36 mouse cellular contexts compared by ENCODE assay signal in genomic region chr6:65542391-65542790, GRCm38 (mm10). TPM values are rescaled to one million over a fixed set of nuclear protein-coding genes. Genes with fewer than 3 reads are reported as not detected.
DNase-seq lines count a peak whose midpoint lies in the region; ATAC-seq and TF ChIP-seq lines count a peak whose summit lies in the region.
"Had no signal": no experiment of that assay in that cellular context is flagged by ENCODE, and none has a peak within 500 bp of the region (broad histone marks: within the 10 kb centered on the region; RNA-seq: fewer than 3 reads in every experiment).

No protein-coding gene starts in this region.

- no peak overlapping the region for H3K4me3 ChIP-seq in forebrain, postnatal 0 days (ENCODE audit: low read depth, low read length)
- H3K4me3 ChIP-seq in forebrain, embryonic 10.5 days: no peak overlapping the region
- no peak overlapping the region for H3K4me3 ChIP-seq in limb, embryonic 14.5 days (replicated peaks; ENCODE audit: low read length)
- no peak overlapping the region for H3K4me3 ChIP-seq in limb, embryonic 10.5 days
- no peak overlapping the region for H3K4me3 ChIP-seq in embryonic facial prominence, embryonic 15.5 days (replicated peaks)
- H3K4me3 ChIP-seq: embryonic facial prominence, embryonic 12.5 days; heart, adult 2 months; heart, embryonic 12.5 days; hindbrain, embryonic 15.5 days; megakaryocyte, embryonic 14.5 days; midbrain, embryonic 12.5 days; myocyte; neural tube, embryonic 12.5 days had no signal

- ATAC-seq in forebrain, postnatal 0 days: peak; percentile 45; the same call in 1 of the 2 replicates
- peak; percentile 8; the same call in 1 of the 2 replicates for ATAC-seq in limb, embryonic 14.5 days (ENCODE audit: low FRiP score, low read depth)
- ATAC-seq in embryonic facial prominence, embryonic 15.5 days (ENCODE audit: insufficient number of reproducible peaks, low FRiP score, low TSS enrichment, low read depth): no peak
- ATAC-seq: activated CD4-positive, CD25-positive, alpha-beta regulatory T cell, adult 4 months; inflammation-experienced regulatory T-cells, adult 6 months; lung, postnatal 0 days had no signal

- H3K9ac ChIP-seq in forebrain, postnatal 0 days: no peak overlapping the region
- no peak overlapping the region for H3K9ac ChIP-seq in limb, embryonic 14.5 days (ENCODE audit: low read depth, low read length, severe bottlenecking)
- no peak overlapping the region for H3K9ac ChIP-seq in embryonic facial prominence, embryonic 15.5 days
- H3K9ac ChIP-seq: embryonic facial prominence, embryonic 12.5 days; heart, embryonic 12.5 days; hindbrain, embryonic 15.5 days; midbrain, embryonic 12.5 days; neural tube, embryonic 12.5 days had no signal

- WGBS in forebrain, postnatal 0 days: 46% methylated on average over 3 of the region's 3 CpGs
- WGBS in forebrain, embryonic 10.5 days: 72% methylated on average over 3 of the region's 3 CpGs
- WGBS in limb, embryonic 14.5 days: 43% methylated on average over 3 of the region's 3 CpGs
- WGBS in limb, embryonic 10.5 days: 56% methylated on average over 3 of the region's 3 CpGs
- 30% methylated on average over 3 of the region's 3 CpGs for WGBS in embryonic facial prominence, embryonic 15.5 days

- H3K36me3 ChIP-seq in forebrain, postnatal 0 days (ENCODE audit: insufficient read depth): no peaks in the 10 kb centered on the region
- H3K36me3 ChIP-seq in forebrain, embryonic 10.5 days (replicated peaks): no peaks in the 10 kb centered on the region
- no peaks in the 10 kb centered on the region for H3K36me3 ChIP-seq in limb, embryonic 14.5 days (ENCODE audit: control insufficient read depth, insufficient read depth, low read length)
- H3K36me3 ChIP-seq in limb, embryonic 10.5 days: no peaks in the 10 kb centered on the region
- no peaks in the 10 kb centered on the region for H3K36me3 ChIP-seq in embryonic facial prominence, embryonic 15.5 days
- H3K36me3 ChIP-seq: embryonic facial prominence, embryonic 12.5 days; heart, embryonic 12.5 days; hindbrain, embryonic 15.5 days; midbrain, embryonic 12.5 days; neural tube, embryonic 12.5 days had no signal

- H3K27ac ChIP-seq in forebrain, postnatal 0 days (ENCODE audit: low read depth, low read length): no peak overlapping the region
- no peak overlapping the region for H3K27ac ChIP-seq in forebrain, embryonic 10.5 days
- H3K27ac ChIP-seq in limb, embryonic 14.5 days (replicated peaks; ENCODE audit: low read depth, low read length): no peak overlapping the region
- no peak overlapping the region for H3K27ac ChIP-seq in limb, embryonic 10.5 days
- H3K27ac ChIP-seq in embryonic facial prominence, embryonic 15.5 days (replicated peaks): 0 out of 2 replicates have a peak overlapping the region, but pooled peaks have one; percentile 34
- H3K27ac ChIP-seq: embryonic facial prominence, embryonic 12.5 days; heart, adult 2 months; hindbrain, embryonic 15.5 days; midbrain, embryonic 12.5 days; neural tube, embryonic 12.5 days had no signal

- no peaks in the 10 kb centered on the region for H3K27me3 ChIP-seq in forebrain, postnatal 0 days (ENCODE audit: insufficient read depth, low read length)
- no peaks in the 10 kb centered on the region for H3K27me3 ChIP-seq in forebrain, embryonic 10.5 days (ENCODE audit: poor library complexity, severe bottlenecking)
- H3K27me3 ChIP-seq in limb, embryonic 14.5 days (ENCODE audit: control insufficient read depth, insufficient read depth, low read length): no peaks in the 10 kb centered on the region
- H3K27me3 ChIP-seq in limb, embryonic 10.5 days (ENCODE audit: low read depth, poor library complexity, severe bottlenecking): no peaks in the 10 kb centered on the region
- no peaks in the 10 kb centered on the region for H3K27me3 ChIP-seq in embryonic facial prominence, embryonic 15.5 days
- H3K27me3 ChIP-seq: embryonic facial prominence, embryonic 12.5 days; heart, embryonic 12.5 days; hindbrain, embryonic 15.5 days; megakaryocyte, embryonic 14.5 days; midbrain, embryonic 12.5 days; neural tube, embryonic 12.5 days had no signal

- no peak overlapping the region for H3K4me2 ChIP-seq in forebrain, postnatal 0 days (ENCODE audit: low read depth)
- no peak overlapping the region for H3K4me2 ChIP-seq in limb, embryonic 14.5 days (replicated peaks; ENCODE audit: low read depth, low read length, severe bottlenecking)
- no peak overlapping the region for H3K4me2 ChIP-seq in embryonic facial prominence, embryonic 15.5 days (replicated peaks)
- H3K4me2 ChIP-seq: embryonic facial prominence, embryonic 12.5 days; heart, embryonic 12.5 days; hindbrain, embryonic 15.5 days; liver, embryonic 11.5 days; midbrain, embryonic 12.5 days; neural tube, embryonic 12.5 days had no signal

- H3K4me1 ChIP-seq in forebrain, postnatal 0 days (ENCODE audit: insufficient read depth): no peaks in the 10 kb centered on the region
- H3K4me1 ChIP-seq in forebrain, embryonic 10.5 days: no peaks in the 10 kb centered on the region
- peaks cover 21% of the 10 kb centered on the region for H3K4me1 ChIP-seq in limb, embryonic 14.5 days (ENCODE audit: control insufficient read depth, insufficient read depth, low read length)
- H3K4me1 ChIP-seq in limb, embryonic 10.5 days: peaks cover 29% of the 10 kb centered on the region
- peaks cover 7% of the 10 kb centered on the region; the same call in 1 of the 2 replicates for H3K4me1 ChIP-seq in embryonic facial prominence, embryonic 15.5 days
- H3K4me1 ChIP-seq: hindbrain, embryonic 15.5 days; neural tube, embryonic 12.5 days had no signal

- no peak for TF ChIP-seq CTCF in forebrain, postnatal 0 days (IDR thresholded peaks at IDR 0.05; ENCODE audit: low read depth)

- TF ChIP-seq POLR2A in limb, embryonic 14.5 days (IDR thresholded peaks at IDR 0.05; ENCODE audit: borderline replicate concordance, extremely low read depth, insufficient read depth, insufficient read length): no peak

- no peak for DNase-seq in forebrain, postnatal 0 days
- no peak for DNase-seq in forebrain, embryonic 10.5 days (ENCODE audit: extremely low spot score, low spot score)
- no peak for DNase-seq in limb, embryonic 14.5 days (ENCODE audit: low spot score)
- no peak for DNase-seq in limb, embryonic 10.5 days (ENCODE audit: low spot score)
- DNase-seq in liver: no peak
- DNase-seq: adrenal gland, adult 2 months; adrenal gland, postnatal 36 days; B cell, adult 2 months; cerebellum, adult 2 months; cerebellum, postnatal 14 days; heart, adult 2 months; heart, postnatal 4 days; kidney, adult 11 months; kidney, postnatal 14 days; lung, postnatal 4 days; thymus, postnatal 4 days had no signal

- no peaks in the 10 kb centered on the region for H3K9me3 ChIP-seq in forebrain, postnatal 0 days (ENCODE audit: low read length)
- H3K9me3 ChIP-seq in forebrain, embryonic 10.5 days: no peaks in the 10 kb centered on the region
- H3K9me3 ChIP-seq in limb, embryonic 14.5 days (ENCODE audit: control insufficient read depth, low read length): no peaks in the 10 kb centered on the region
- no peaks in the 10 kb centered on the region for H3K9me3 ChIP-seq in limb, embryonic 10.5 days (replicated peaks)
- H3K9me3 ChIP-seq in embryonic facial prominence, embryonic 15.5 days (replicated peaks): no peaks in the 10 kb centered on the region
- H3K9me3 ChIP-seq: embryonic facial prominence, embryonic 12.5 days; heart, embryonic 12.5 days; hindbrain, embryonic 15.5 days; megakaryocyte, embryonic 14.5 days; midbrain, embryonic 12.5 days; neural tube, embryonic 12.5 days had no signal

RNA-seq across cellular contexts. Expression of gene Tnip3, which starts 17.3 kb away (rescaled TPM):
- not detected in 2 replicates for total RNA-seq in forebrain, postnatal 0 days (2014; rRNA removed)
- 0.07 and 0.14 TPM in 2 replicates for polyA plus RNA-seq in forebrain, postnatal 0 days (2015; fragmentation: Nextera tagmentation; extraction: Ambion mirVana)
- not detected in 2 replicates for polyA plus RNA-seq in forebrain, embryonic 10.5 days (2016; fragmentation: Nextera tagmentation; extraction: Ambion mirVana)
- 0.09 and 0.70 TPM in 2 replicates for polyA plus RNA-seq in limb, embryonic 14.5 days (2012; rRNA removed)
- 0.15 TPM in 1 of 2 replicates, not detected in the other for polyA plus RNA-seq in limb, embryonic 14.5 days (2014; fragmentation: Nextera tagmentation; extraction: Ambion mirVana)
- polyA plus RNA-seq in limb, embryonic 10.5 days (2016; fragmentation: Nextera tagmentation; extraction: Ambion mirVana): not detected in 2 replicates
- 0.33 TPM in 1 of 2 replicates, not detected in the other for polyA plus RNA-seq in embryonic facial prominence, embryonic 15.5 days (2015; fragmentation: Nextera tagmentation; extraction: Ambion mirVana)
- total RNA-seq: gastrocnemius, adult 8-10 months; layer of hippocampus, adult 18-20 months; layer of hippocampus, postnatal 10 days; midbrain, postnatal 0 days had no signal
- polyA plus RNA-seq: adrenal gland, adult 2 months; cerebellum, adult 2 months; embryonic facial prominence, embryonic 12.5 days; hindbrain, embryonic 15.5 days; kidney, embryonic 14.5 days; limb, embryonic 11.5 days; liver, embryonic 16.5 days; midbrain, embryonic 12.5 days; midbrain, postnatal 0 days; neural tube, embryonic 12.5 days; testis, adult 2 months had no signal
